Mouse (Mus musculus): ENCODE results near the gene Mctp2. TPM values are rescaled to one million over a fixed set of nuclear protein-coding genes. Genes with fewer than 3 reads are reported as not detected.

Mctp2 gene
- polyA plus RNA-seq, 1 experiment = 0.34 TPM

DNA sequence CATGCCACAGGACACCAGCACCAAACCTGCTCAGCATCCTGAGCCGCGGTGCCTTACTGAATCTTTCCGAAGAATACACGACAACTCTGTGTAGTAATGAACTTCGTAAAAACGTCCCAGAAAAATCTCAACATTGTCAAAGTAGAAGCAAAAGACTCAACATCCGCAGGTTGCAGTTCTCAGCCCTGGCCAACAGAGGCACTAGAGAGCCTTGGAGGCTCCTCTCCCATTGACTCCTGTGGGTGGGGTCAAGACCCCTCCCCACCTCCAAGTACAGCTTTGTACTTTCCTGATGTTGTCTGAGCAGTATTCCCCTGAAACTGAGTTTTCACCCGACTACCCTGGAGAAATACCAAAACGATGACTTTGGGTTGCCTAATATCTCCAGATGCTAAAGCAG lies 65.1 kb downstream of the Mctp2 start:
- Histone ChIP-seq H3K27ac (ENCODE audit: insufficient read depth, low read depth, low read length) (no peak overlapping the region), H3K4me3 (ENCODE audit: low read depth, low read length) (no peak overlapping the region), H3K36me3 (ENCODE audit: control insufficient read depth, insufficient read depth, low read length) (no peaks in the 10 kb centered on the region; the same call in 1 of the 2 replicates), H3K4me1 (ENCODE audit: control insufficient read depth, insufficient read depth, insufficient read length, low read length) (no peaks in the 10 kb centered on the region), H3K27me3 (ENCODE audit: control insufficient read depth, insufficient read depth, low read length) (no peaks in the 10 kb centered on the region)
- no peak for TF ChIP-seq POLR2A (IDR thresholded peaks at IDR 0.05; ENCODE audit: low read depth, low read length)
- TF ChIP-seq CTCF (IDR thresholded peaks at IDR 0.05; ENCODE audit: extremely low read depth, insufficient read length, insufficient replicate concordance, low read depth, low read length) = peak; percentile 60; the same call in 1 of the 2 replicates
- 95% methylated on average over 9 of the region's 9 CpGs for WGBS

DNA sequence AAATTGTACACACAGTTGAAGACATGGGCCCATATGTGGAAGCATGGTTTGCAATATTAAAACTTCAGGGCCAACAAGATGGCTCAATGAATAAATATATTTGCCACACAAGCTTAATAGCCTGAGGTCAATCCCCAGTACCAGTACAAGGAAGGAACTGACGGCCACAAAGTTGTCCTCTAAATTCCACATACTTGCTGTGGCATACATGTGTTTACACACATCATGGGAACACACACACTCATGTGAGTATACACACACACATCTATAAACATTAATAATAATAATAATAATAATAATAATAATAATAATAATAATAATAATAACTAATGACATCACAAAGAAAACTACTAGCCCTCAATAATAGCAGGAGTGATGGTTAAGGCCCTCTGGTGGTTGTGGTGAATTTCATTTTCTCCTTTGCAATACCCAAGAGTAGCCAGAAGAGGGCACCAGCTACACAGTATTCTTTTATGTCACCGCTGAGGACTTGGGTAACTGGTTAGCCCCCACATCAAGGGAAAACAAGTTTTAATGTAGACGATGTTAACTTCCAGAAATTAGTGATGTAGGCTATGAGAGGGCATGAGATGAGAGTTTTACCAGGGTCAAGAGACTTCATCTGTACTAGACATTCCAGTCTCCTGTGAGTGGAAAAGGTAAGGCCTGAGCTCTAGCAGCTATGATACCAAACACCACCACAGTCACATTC lies 66.5 kb downstream of the Mctp2 start:
- Histone ChIP-seq H3K4me3 (ENCODE audit: low read depth, low read length) (no peak overlapping the region), H3K27me3 (ENCODE audit: control insufficient read depth, insufficient read depth, low read length) (no peaks in the 10 kb centered on the region), H3K36me3 (ENCODE audit: control insufficient read depth, insufficient read depth, low read length) (no peaks in the 10 kb centered on the region; the same call in 1 of the 2 replicates), H3K27ac (ENCODE audit: insufficient read depth, low read depth, low read length) (no peak overlapping the region), H3K4me1 (ENCODE audit: control insufficient read depth, insufficient read depth, insufficient read length, low read length) (no peaks in the 10 kb centered on the region)
- 33% methylated on average over 3 of the region's 3 CpGs for WGBS
- TF ChIP-seq POLR2A (IDR thresholded peaks at IDR 0.05; ENCODE audit: low read depth, low read length) (no peak), CTCF (IDR thresholded peaks at IDR 0.05; ENCODE audit: extremely low read depth, insufficient read length, insufficient replicate concordance, low read depth, low read length) (no peak)

DNA sequence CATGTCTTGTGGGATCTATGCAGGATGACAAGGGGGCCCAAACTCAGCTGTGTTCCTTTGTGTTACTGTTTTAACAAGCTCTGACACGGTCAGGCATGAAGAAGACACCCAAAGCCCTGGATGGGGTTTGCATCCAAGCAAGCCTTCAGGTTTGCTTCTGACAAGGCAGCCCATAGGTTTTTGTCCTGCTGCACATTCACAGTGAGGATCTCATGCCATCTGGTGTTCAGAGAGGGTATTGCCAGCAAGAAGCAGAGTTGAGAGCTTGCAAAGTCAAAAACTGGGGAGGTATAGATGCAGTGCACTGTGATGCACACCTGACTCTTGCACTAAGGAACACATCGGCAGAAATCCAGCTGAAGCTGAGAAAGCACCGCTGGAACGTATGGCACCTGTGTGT lies 67.8 kb downstream of the Mctp2 start:
- Histone ChIP-seq H3K36me3 (ENCODE audit: control insufficient read depth, insufficient read depth, low read length) (no peaks in the 10 kb centered on the region; the same call in 1 of the 2 replicates), H3K4me3 (ENCODE audit: low read depth, low read length) (no peak overlapping the region), H3K4me1 (ENCODE audit: control insufficient read depth, insufficient read depth, insufficient read length, low read length) (no peaks in the 10 kb centered on the region), H3K27ac (ENCODE audit: insufficient read depth, low read depth, low read length) (no peak overlapping the region), H3K27me3 (ENCODE audit: control insufficient read depth, insufficient read depth, low read length) (no peaks in the 10 kb centered on the region)
- 60% methylated on average over 4 of the region's 4 CpGs for WGBS
- TF ChIP-seq POLR2A (IDR thresholded peaks at IDR 0.05; ENCODE audit: low read depth, low read length) = no peak
- peak; percentile 60; the same call in 1 of the 2 replicates for TF ChIP-seq CTCF (IDR thresholded peaks at IDR 0.05; ENCODE audit: extremely low read depth, insufficient read length, insufficient replicate concordance, low read depth, low read length)

DNA sequence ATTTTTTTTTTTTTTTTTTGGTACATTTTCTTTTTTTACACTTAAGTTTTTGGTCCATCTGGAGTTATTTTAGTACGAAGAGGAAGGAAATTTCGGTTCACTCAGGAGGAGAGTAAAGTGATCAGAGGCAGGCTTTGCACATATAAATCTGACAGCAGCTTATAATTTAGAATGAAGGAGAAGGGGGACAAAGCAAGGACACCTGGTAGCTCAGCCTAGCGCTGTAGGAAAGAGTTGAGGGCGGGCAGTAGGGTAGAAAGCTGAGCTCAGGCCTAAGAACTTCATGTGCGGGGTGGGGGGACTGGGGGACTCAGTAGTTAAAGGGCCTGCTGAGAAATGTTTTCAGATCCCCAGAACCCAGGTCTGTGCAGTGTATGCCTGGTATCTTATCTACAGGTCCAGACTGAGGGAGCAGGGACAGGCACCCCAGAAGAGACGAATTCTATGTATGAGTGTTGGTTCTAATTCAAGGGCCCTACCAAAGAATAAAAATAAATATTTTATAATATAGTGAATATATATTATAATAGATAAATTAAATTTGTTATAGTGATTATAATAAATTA lies 71.9 kb downstream of the Mctp2 start:
- Histone ChIP-seq H3K4me3 (ENCODE audit: low read depth, low read length) (no peak overlapping the region), H3K4me1 (ENCODE audit: control insufficient read depth, insufficient read depth, insufficient read length, low read length) (no peaks in the 10 kb centered on the region), H3K27me3 (ENCODE audit: control insufficient read depth, insufficient read depth, low read length) (no peaks in the 10 kb centered on the region), H3K36me3 (ENCODE audit: control insufficient read depth, insufficient read depth, low read length) (no peaks in the 10 kb centered on the region), H3K27ac (ENCODE audit: insufficient read depth, low read depth, low read length) (no peak overlapping the region)
- WGBS = 80% methylated on average over 6 of the region's 6 CpGs
- no peak for TF ChIP-seq CTCF (IDR thresholded peaks at IDR 0.05; ENCODE audit: extremely low read depth, insufficient read length, insufficient replicate concordance, low read depth, low read length)
- no peak for TF ChIP-seq POLR2A (IDR thresholded peaks at IDR 0.05; ENCODE audit: low read depth, low read length)

DNA sequence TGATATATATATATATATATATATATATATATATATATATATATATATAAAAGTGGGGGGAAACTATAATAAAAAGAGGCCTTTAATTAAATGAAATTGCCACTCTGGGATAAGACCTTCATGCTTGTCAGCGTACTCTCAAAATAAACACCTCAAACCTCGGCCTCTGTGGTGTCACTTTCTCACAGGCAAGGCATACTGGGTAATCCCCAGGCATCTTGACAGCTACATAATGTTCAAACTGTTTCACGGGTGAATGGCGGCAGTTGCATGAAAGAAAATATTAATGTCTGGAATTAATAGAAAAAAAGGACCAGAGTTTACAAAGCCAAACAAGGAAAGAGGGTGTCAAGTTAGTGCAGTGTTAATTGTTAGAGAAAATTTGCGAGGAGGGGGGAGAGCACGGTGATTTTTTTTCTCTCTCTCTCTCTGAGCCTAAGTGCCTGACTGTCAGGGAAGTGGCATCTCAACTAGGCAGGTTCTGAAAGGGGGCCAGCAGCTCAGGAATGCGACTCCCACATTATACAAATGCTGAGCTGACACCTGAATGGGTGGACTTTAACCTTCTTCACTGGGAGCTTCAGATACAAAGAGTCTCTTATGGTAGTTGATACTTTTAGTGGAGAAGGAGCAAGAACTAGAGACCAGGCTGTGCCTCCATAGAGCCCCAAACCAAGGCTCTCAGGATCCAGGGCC lies 75.1 kb downstream of the Mctp2 start:
- no peaks in the 10 kb centered on the region for H3K36me3 ChIP-seq (ENCODE audit: control insufficient read depth, insufficient read depth, low read length)
- H3K27ac ChIP-seq (ENCODE audit: insufficient read depth, low read depth, low read length) = no peak overlapping the region
- TF ChIP-seq POLR2A (IDR thresholded peaks at IDR 0.05; ENCODE audit: low read depth, low read length) = no peak
- TF ChIP-seq CTCF (IDR thresholded peaks at IDR 0.05; ENCODE audit: extremely low read depth, insufficient read length, insufficient replicate concordance, low read depth, low read length) = no peak
- WGBS = 65% methylated on average over 7 of the region's 7 CpGs
- no peak overlapping the region for H3K4me3 ChIP-seq (ENCODE audit: low read depth, low read length)
- H3K27me3 ChIP-seq (ENCODE audit: control insufficient read depth, insufficient read depth, low read length) = no peaks in the 10 kb centered on the region
- H3K4me1 ChIP-seq (ENCODE audit: control insufficient read depth, insufficient read depth, insufficient read length, low read length) = no peaks in the 10 kb centered on the region

DNA sequence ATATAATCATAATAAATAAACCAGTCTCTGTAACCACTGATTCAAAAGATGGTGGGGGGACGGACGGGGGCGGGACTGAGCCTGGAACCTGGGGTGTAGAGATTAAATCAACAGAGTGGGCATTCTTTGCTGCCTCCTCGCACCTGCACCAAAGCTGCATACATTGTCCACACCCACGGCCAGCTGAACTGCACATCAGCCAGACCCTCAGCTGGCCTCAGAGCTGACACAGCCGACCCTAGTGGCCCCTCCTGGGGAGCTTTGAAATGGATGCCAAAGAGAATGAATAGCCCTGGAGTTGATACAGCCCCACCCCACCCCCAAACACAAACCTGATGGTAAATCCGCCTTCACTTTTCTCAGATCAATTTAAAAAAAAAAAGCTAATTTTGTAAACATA lies 76.5 kb downstream of the Mctp2 start:
- Histone ChIP-seq H3K4me3 (ENCODE audit: low read depth, low read length) (no peak overlapping the region), H3K36me3 (ENCODE audit: control insufficient read depth, insufficient read depth, low read length) (no peaks in the 10 kb centered on the region), H3K4me1 (ENCODE audit: control insufficient read depth, insufficient read depth, insufficient read length, low read length) (no peaks in the 10 kb centered on the region), H3K27me3 (ENCODE audit: control insufficient read depth, insufficient read depth, low read length) (no peaks in the 10 kb centered on the region), H3K27ac (ENCODE audit: insufficient read depth, low read depth, low read length) (no peak overlapping the region)
- 78% methylated on average over 7 of the region's 7 CpGs for WGBS
- TF ChIP-seq CTCF (IDR thresholded peaks at IDR 0.05; ENCODE audit: extremely low read depth, insufficient read length, insufficient replicate concordance, low read depth, low read length) (no peak), POLR2A (IDR thresholded peaks at IDR 0.05; ENCODE audit: low read depth, low read length) (no peak)

DNA sequence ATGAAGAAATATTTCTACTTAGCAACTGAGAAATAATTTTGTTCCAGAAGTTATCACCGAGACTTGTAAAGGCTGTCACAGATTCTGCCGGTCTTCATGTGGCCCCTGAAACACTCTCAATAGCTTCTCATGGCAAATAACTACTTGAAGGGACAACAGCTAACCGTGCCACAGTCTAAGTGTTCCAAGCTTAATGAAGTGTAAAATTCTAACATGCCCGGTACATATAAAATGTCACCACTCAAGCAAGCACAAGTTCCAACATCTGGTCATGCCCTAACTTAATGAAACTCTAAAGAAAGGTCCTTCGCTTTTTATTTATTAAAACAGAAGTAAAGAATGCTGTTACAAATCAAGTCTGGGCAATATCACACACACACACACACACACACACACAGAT lies 82.8 kb downstream of the Mctp2 start:
- TF ChIP-seq CTCF (IDR thresholded peaks at IDR 0.05; ENCODE audit: extremely low read depth, insufficient read length, insufficient replicate concordance, low read depth, low read length) (no peak), POLR2A (IDR thresholded peaks at IDR 0.05; ENCODE audit: low read depth, low read length) (no peak)
- no peak overlapping the region for H3K4me3 ChIP-seq (ENCODE audit: low read depth, low read length)
- no peaks in the 10 kb centered on the region for H3K4me1 ChIP-seq (ENCODE audit: control insufficient read depth, insufficient read depth, insufficient read length, low read length)
- WGBS = 91% methylated on average over 5 of the region's 5 CpGs
- no peaks in the 10 kb centered on the region for H3K27me3 ChIP-seq (ENCODE audit: control insufficient read depth, insufficient read depth, low read length)
- no peak overlapping the region for H3K27ac ChIP-seq (ENCODE audit: insufficient read depth, low read depth, low read length)
- 0 out of 2 replicates have a peak, but pooled peaks cover 1% of the 10 kb centered on the region for H3K36me3 ChIP-seq (ENCODE audit: control insufficient read depth, insufficient read depth, low read length)
